Comparison of ENCODE assay signal across 23 mouse cellular contexts in the genomic region with DNA sequence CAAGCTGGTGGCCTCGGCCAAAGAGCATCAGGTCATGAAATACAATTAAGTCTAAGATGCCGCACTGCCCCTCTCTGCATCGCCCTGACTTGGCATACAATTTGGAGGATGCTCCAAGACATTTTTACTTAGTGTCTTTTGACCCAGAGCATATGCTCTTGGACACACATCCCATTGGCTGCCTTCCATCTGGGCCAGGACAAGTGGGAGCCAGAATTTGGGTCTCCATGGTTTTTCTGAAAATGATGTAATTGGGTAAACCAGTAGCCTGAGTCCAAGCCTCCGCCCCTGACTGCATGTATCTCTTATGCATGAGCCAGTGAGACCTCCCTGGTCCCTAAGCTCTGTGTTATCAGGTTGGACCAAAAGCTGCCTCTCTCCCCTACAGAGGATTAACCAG.
A peak's percentile ranks its signal among the peaks of the same experiment; 100 is the strongest.
DNase-seq lines count a peak whose midpoint lies in the region; ATAC-seq and TF ChIP-seq lines count a peak whose summit lies in the region.
"Had no signal": no experiment of that assay in that cellular context is flagged by ENCODE, and none has a peak within 500 bp of the region (broad histone marks: within the 10 kb centered on the region; RNA-seq: fewer than 3 reads in every experiment).

No protein-coding gene starts in this region.

- 65% methylated on average over 4 of the region's 4 CpGs for WGBS in lung, embryonic 14.5 days

- no peak overlapping the region for H3K4me2 ChIP-seq in lung, embryonic 14.5 days
- H3K4me2 ChIP-seq: heart, embryonic 15.5 days; hindbrain, embryonic 13.5 days; limb, embryonic 15.5 days had no signal

- peaks cover 6% of the 10 kb centered on the region; the same call in 1 of the 2 replicates for H3K4me1 ChIP-seq in lung, embryonic 14.5 days (ENCODE audit: insufficient read depth)
- H3K4me1 ChIP-seq in brown adipose tissue, adult 24 weeks (ENCODE audit: control insufficient read depth, insufficient read depth, insufficient read length, low read length): peaks cover 13% of the 10 kb centered on the region; the same call in 1 of the 2 replicates

- no peak overlapping the region for H3K4me3 ChIP-seq in lung, embryonic 14.5 days (ENCODE audit: low read depth, low read length)
- H3K4me3 ChIP-seq in brown adipose tissue, adult 24 weeks (ENCODE audit: insufficient read depth, low read depth, low read length): no peak overlapping the region
- H3K4me3 ChIP-seq: embryonic facial prominence, embryonic 10.5 days; forebrain, embryonic 10.5 days; heart, embryonic 15.5 days; hindbrain, embryonic 13.5 days; limb, embryonic 15.5 days; midbrain, embryonic 10.5 days; myocyte had no signal

- no peak overlapping the region for H3K9ac ChIP-seq in lung, embryonic 14.5 days
- H3K9ac ChIP-seq: heart, embryonic 15.5 days; hindbrain, embryonic 13.5 days; limb, embryonic 15.5 days; liver, embryonic 14.5 days had no signal

- H3K36me3 ChIP-seq in lung, embryonic 14.5 days (ENCODE audit: insufficient read depth): no peaks in the 10 kb centered on the region
- H3K36me3 ChIP-seq: embryonic facial prominence, embryonic 10.5 days; forebrain, embryonic 10.5 days; heart, embryonic 15.5 days; hindbrain, embryonic 13.5 days; limb, embryonic 15.5 days; midbrain, embryonic 10.5 days had no signal

- H3K9me3 ChIP-seq in lung, embryonic 14.5 days (ENCODE audit: low read depth, low read length): no peaks in the 10 kb centered on the region
- H3K9me3 ChIP-seq: embryonic facial prominence, embryonic 10.5 days; forebrain, embryonic 10.5 days; heart, embryonic 15.5 days; hindbrain, embryonic 13.5 days; limb, embryonic 15.5 days; midbrain, embryonic 10.5 days had no signal

- no peak overlapping the region for H3K27ac ChIP-seq in lung, embryonic 14.5 days (ENCODE audit: low read depth)
- H3K27ac ChIP-seq in brown adipose tissue, adult 24 weeks (replicated peaks; ENCODE audit: low read depth, low read length): 0 out of 2 replicates have a peak overlapping the region, but pooled peaks have one; percentile 2
- H3K27ac ChIP-seq: embryonic facial prominence, embryonic 10.5 days; forebrain, embryonic 10.5 days; heart, embryonic 15.5 days; hindbrain, embryonic 13.5 days; kidney, postnatal 0 days; limb, embryonic 15.5 days; liver, embryonic 14.5 days; midbrain, embryonic 10.5 days had no signal

- no peak for TF ChIP-seq CTCF in lung, embryonic 14.5 days (IDR thresholded peaks at IDR 0.05; ENCODE audit: low read depth)

- DNase-seq in lung, embryonic 14.5 days: peak; percentile 60
- no peak for DNase-seq in lung, adult 18-20 months
- DNase-seq in cerebellum, adult 9-10 months: peak; percentile 62
- peak; percentile 27 for DNase-seq in lung, postnatal 14 days
- DNase-seq in thymus, postnatal 10 days (ENCODE audit: low spot score in 2 of 2): no peak
- no peak for DNase-seq in frontal cortex, postnatal 14 days (ENCODE audit: low spot score in 2 of 2)
- DNase-seq: adrenal gland, postnatal 14 days; B cell, adult 2 months; heart, postnatal 36 days; kidney, adult 18-20 months; layer of hippocampus, adult 9-11 months; thymus, postnatal 14 days had no signal

- ATAC-seq in lung, embryonic 14.5 days (ENCODE audit: insufficient read depth): no peak
- ATAC-seq: midbrain, embryonic 16.5 days had no signal

- no peaks in the 10 kb centered on the region for H3K27me3 ChIP-seq in lung, embryonic 14.5 days (ENCODE audit: insufficient read depth, low read length)
- H3K27me3 ChIP-seq: heart, embryonic 15.5 days; hindbrain, embryonic 13.5 days; limb, embryonic 15.5 days had no signal

Comparison
In these comparisons a context has a peak if more than half of its experiments do, and no peak if none do; other contexts are left out.
1. DNase-seq: peak in lung, embryonic 14.5 days (single experiment), cerebellum, adult 9-10 months (single experiment) and lung, postnatal 14 days (single experiment); none in lung, adult 18-20 months (0 of 2), thymus, postnatal 10 days (0 of 2) and frontal cortex, postnatal 14 days (0 of 2).